Mouse (Mus musculus): ENCODE data around the gene Tectb. TPM values are rescaled to one million over a fixed set of nuclear protein-coding genes. Genes with fewer than 3 reads are reported as not detected.
"Not testable (repeated sequence)": the region's sequence is repeated elsewhere in the genome, so short reads cannot be mapped to it uniquely, and the experiment has no call there.

Gene Tectb
- polyA plus RNA-seq, 1 experiment from 2014 or later: not detected

- 86% methylated on average over 9 of the region's 9 CpGs for WGBS
- Histone ChIP-seq H3K4me1 (peaks cover 34% of the 10 kb centered on the region), H3K27ac (0 out of 2 replicates have a peak overlapping the region, but pooled peaks have one; percentile 26)
Observed at GRCm38 (mm10) chr19:55147568-55147967, 33.0 kb upstream of the Tectb start.

GRCm38 (mm10) chr19:55148109-55148508 is 32.4 kb upstream of the Tectb start:
- 88% methylated on average over 6 of the region's 6 CpGs for WGBS
- Histone ChIP-seq H3K9me3 (no peaks in the 10 kb centered on the region), H3K27me3 (ENCODE audit: poor library complexity, severe bottlenecking) (no peaks in the 10 kb centered on the region), H3K4me3 (no peak overlapping the region), H3K27ac (0 out of 2 replicates have a peak overlapping the region, but pooled peaks have one; percentile 26), H3K4me1 (peaks cover 28% of the 10 kb centered on the region), H3K36me3 (replicated peaks) (no peaks in the 10 kb centered on the region)
- DNase-seq (ENCODE audit: extremely low spot score, low spot score): no peak

More at GRCm38 (mm10) chr19:55147568-55147967, 33.0 kb upstream of the Tectb start:
- no peak for DNase-seq (ENCODE audit: extremely low spot score, low spot score)
- Histone ChIP-seq H3K36me3 (replicated peaks) (no peaks in the 10 kb centered on the region), H3K4me3 (no peak overlapping the region), H3K27me3 (ENCODE audit: poor library complexity, severe bottlenecking) (no peaks in the 10 kb centered on the region), H3K9me3 (no peaks in the 10 kb centered on the region)

- Histone ChIP-seq H3K4me1 (peaks cover 13% of the 10 kb centered on the region), H3K27ac (no peak overlapping the region), H3K27me3 (ENCODE audit: poor library complexity, severe bottlenecking) (no peaks in the 10 kb centered on the region), H3K36me3 (replicated peaks) (no peaks in the 10 kb centered on the region), H3K9me3 (no peaks in the 10 kb centered on the region), H3K4me3 (no peak overlapping the region)
- WGBS: 73% methylated on average over 6 of the region's 6 CpGs
- DNase-seq (ENCODE audit: extremely low spot score, low spot score): no peak
Observed at GRCm38 (mm10) chr19:55149646-55150045, 30.9 kb upstream of the Tectb start.

DNA sequence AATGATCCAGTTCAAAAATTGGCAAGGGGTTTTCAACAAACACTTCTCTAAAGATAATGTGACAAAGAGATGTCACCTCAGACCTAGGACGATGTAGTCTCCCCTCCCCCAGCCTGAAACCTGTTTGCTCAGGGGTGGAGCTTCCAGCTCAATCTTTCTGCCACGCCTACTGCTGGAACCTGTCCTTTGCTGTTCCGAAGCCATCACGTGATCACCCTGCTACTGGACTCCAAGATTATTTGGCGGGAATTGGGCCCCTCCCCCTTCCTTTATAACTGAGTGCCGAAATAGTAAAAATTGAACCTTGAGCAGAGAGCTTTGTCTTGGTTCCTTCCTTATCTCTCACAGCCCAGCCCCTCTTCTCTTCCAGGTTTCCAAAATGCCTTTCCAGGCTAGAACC is 28.3 kb upstream of the Tectb start:
- not testable (repeated sequence) for H3K27ac ChIP-seq; H3K4me3 ChIP-seq; H3K36me3 ChIP-seq (replicated peaks); H3K4me1 ChIP-seq; H3K27me3 ChIP-seq (ENCODE audit: poor library complexity, severe bottlenecking); DNase-seq (ENCODE audit: extremely low spot score, low spot score); H3K9me3 ChIP-seq
- whole genome bisulfite sequencing: 83% methylated on average over 6 of the region's 6 CpGs

GRCm38 (mm10) chr19:55152983-55153382 is 27.6 kb upstream of the Tectb start:
- no peaks in the 10 kb centered on the region for H3K9me3 ChIP-seq
- no peaks in the 10 kb centered on the region for H3K4me1 ChIP-seq
- 90% methylated on average over 6 of the region's 6 CpGs for WGBS
- no peak overlapping the region for H3K4me3 ChIP-seq
- H3K36me3 ChIP-seq (replicated peaks): no peaks in the 10 kb centered on the region
- DNase-seq (ENCODE audit: extremely low spot score, low spot score): no peak
- H3K27me3 ChIP-seq (ENCODE audit: poor library complexity, severe bottlenecking): no peaks in the 10 kb centered on the region
- no peak overlapping the region for H3K27ac ChIP-seq

- Histone ChIP-seq H3K4me3 (no peak overlapping the region), H3K36me3 (replicated peaks) (no peaks in the 10 kb centered on the region), H3K27me3 (ENCODE audit: poor library complexity, severe bottlenecking) (no peaks in the 10 kb centered on the region), H3K9me3 (no peaks in the 10 kb centered on the region), H3K4me1 (no peaks in the 10 kb centered on the region), H3K27ac (no peak overlapping the region)
- no peak for DNase-seq (ENCODE audit: extremely low spot score, low spot score)
- 90% methylated on average over 7 of the region's 7 CpGs for WGBS
Observed at GRCm38 (mm10) chr19:55157029-55157428, 23.5 kb upstream of the Tectb start.

- no peaks in the 10 kb centered on the region for H3K9me3 ChIP-seq
- H3K27me3 ChIP-seq (ENCODE audit: poor library complexity, severe bottlenecking): no peaks in the 10 kb centered on the region
- H3K36me3 ChIP-seq (replicated peaks): no peaks in the 10 kb centered on the region
- no peaks in the 10 kb centered on the region for H3K4me1 ChIP-seq
- H3K27ac ChIP-seq: no peak overlapping the region
- no peak for DNase-seq (ENCODE audit: extremely low spot score, low spot score)
- 70% methylated on average over 8 of the region's 8 CpGs for WGBS
- no peak overlapping the region for H3K4me3 ChIP-seq
Observed at GRCm38 (mm10) chr19:55158606-55159005, 21.9 kb upstream of the Tectb start.

- no peaks in the 10 kb centered on the region for H3K27me3 ChIP-seq (ENCODE audit: poor library complexity, severe bottlenecking)
- no peaks in the 10 kb centered on the region for H3K9me3 ChIP-seq
- WGBS: 87% methylated on average over 6 of the region's 6 CpGs
- DNase-seq (ENCODE audit: extremely low spot score, low spot score): no peak
- H3K36me3 ChIP-seq (replicated peaks): no peaks in the 10 kb centered on the region
- H3K4me3 ChIP-seq: no peak overlapping the region
- H3K27ac ChIP-seq: no peak overlapping the region
- H3K4me1 ChIP-seq: no peaks in the 10 kb centered on the region
Observed at GRCm38 (mm10) chr19:55159826-55160225, 20.7 kb upstream of the Tectb start.

DNA sequence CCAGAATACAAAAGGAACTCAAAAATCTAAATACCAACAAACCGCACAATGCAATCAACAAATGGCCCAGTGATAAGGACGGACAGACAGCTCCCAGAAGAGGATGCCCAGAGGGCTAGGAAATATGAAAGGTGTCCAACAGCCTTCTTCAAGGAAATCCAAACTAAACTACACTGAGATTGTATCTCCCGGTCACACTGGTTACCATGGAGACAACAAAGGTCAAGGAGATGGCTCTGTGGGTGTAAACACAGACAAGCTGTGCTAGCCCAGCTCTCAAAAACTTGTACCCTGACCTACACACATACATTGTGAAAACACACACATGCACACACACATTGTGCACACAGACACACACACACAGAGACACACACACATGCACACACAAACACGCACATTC is 18.3 kb upstream of the Tectb start:
- Histone ChIP-seq H3K27ac (no peak overlapping the region), H3K4me3 (no peak overlapping the region), H3K36me3 (replicated peaks) (no peaks in the 10 kb centered on the region), H3K27me3 (ENCODE audit: poor library complexity, severe bottlenecking) (no peaks in the 10 kb centered on the region), H3K9me3 (no peaks in the 10 kb centered on the region), H3K4me1 (no peaks in the 10 kb centered on the region)
- 89% methylated on average over 4 of the region's 4 CpGs for WGBS
- DNase-seq (ENCODE audit: extremely low spot score, low spot score): no peak

GRCm38 (mm10) chr19:55164162-55164561 is 16.4 kb upstream of the Tectb start:
- Histone ChIP-seq H3K27me3 (ENCODE audit: poor library complexity, severe bottlenecking) (no peaks in the 10 kb centered on the region), H3K36me3 (replicated peaks) (no peaks in the 10 kb centered on the region), H3K9me3 (peaks cover 2% of the 10 kb centered on the region), H3K4me3 (no peak overlapping the region), H3K4me1 (no peaks in the 10 kb centered on the region), H3K27ac (no peak overlapping the region)
- 84% methylated on average over 1 of the region's 1 CpGs for WGBS
- no peak for DNase-seq (ENCODE audit: extremely low spot score, low spot score)

DNA sequence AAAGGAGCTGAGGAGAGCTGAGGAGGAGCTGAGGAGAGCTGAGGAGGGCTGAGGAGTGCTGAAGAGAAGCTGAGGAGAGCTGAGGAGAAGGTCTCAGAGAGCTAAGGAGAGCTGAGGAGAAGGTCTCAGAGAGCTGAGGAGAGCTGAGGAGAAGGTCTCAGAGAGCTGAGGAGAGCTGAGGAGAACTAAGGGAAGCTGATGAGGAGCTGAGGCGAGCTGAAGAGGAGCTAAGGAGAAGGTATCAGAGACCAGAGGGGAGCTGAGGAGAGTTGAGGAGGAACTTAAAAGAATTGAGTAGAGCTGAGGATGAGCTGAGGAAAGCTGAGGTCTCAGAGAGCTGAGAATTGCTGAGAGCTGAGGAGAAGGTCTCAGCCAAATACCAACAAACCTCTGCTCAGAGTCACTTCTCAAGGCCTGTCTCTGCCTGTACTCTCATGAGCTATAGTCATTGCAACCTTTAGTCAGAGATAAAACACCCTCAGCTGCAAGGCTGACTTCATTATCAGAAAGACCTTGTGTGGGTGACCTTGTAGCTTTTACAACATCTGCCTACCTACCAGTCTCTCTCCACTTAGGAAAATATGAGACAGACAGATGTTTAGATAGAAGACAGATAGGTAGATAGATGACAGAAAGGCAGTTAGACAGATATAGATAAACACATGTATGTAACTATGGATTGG is 15.2 kb upstream of the Tectb start:
- Histone ChIP-seq H3K27me3 (ENCODE audit: poor library complexity, severe bottlenecking) (no peaks in the 10 kb centered on the region), H3K27ac (no peak overlapping the region), H3K4me1 (no peaks in the 10 kb centered on the region), H3K9me3 (peaks cover 14% of the 10 kb centered on the region), H3K4me3 (no peak overlapping the region), H3K36me3 (replicated peaks) (no peaks in the 10 kb centered on the region)
- WGBS: 70% methylated on average over 1 of the region's 1 CpGs
- DNase-seq (ENCODE audit: extremely low spot score, low spot score): no peak

DNA sequence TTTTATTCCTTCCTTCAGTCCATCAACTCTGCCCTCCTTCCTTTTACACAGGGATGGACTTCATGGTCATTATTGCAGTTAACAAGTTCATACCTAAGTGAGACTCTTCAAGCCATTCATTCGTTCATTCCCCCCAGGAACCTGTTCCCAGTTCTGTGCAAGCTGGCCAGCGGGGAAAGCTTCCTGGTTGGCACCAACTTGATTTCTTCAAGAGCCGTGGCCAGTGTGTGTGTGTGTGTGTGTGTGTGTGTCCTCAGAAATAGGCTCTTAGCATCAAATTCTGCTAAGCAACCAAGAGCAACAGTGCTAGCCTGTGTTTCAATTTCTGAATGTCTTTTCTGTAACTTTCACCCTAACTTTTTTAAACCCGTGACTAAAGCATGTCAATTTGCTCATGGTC is 14.6 kb upstream of the Tectb start:
- peaks cover 16% of the 10 kb centered on the region for H3K9me3 ChIP-seq
- no peak overlapping the region for H3K27ac ChIP-seq
- WGBS: 86% methylated on average over 4 of the region's 4 CpGs
- DNase-seq (ENCODE audit: extremely low spot score, low spot score): no peak
- H3K36me3 ChIP-seq (replicated peaks): no peaks in the 10 kb centered on the region
- no peak overlapping the region for H3K4me3 ChIP-seq
- H3K27me3 ChIP-seq (ENCODE audit: poor library complexity, severe bottlenecking): no peaks in the 10 kb centered on the region
- no peaks in the 10 kb centered on the region for H3K4me1 ChIP-seq

- H3K4me1 ChIP-seq: no peaks in the 10 kb centered on the region
- 85% methylated on average over 2 of the region's 2 CpGs for WGBS
- H3K27me3 ChIP-seq (ENCODE audit: poor library complexity, severe bottlenecking): no peaks in the 10 kb centered on the region
- H3K27ac ChIP-seq: no peak overlapping the region
- no peak overlapping the region for H3K4me3 ChIP-seq
- peaks cover 16% of the 10 kb centered on the region for H3K9me3 ChIP-seq
- H3K36me3 ChIP-seq (replicated peaks): no peaks in the 10 kb centered on the region
- DNase-seq (ENCODE audit: extremely low spot score, low spot score): no peak
Observed at GRCm38 (mm10) chr19:55166741-55167140, 13.8 kb upstream of the Tectb start.

DNA sequence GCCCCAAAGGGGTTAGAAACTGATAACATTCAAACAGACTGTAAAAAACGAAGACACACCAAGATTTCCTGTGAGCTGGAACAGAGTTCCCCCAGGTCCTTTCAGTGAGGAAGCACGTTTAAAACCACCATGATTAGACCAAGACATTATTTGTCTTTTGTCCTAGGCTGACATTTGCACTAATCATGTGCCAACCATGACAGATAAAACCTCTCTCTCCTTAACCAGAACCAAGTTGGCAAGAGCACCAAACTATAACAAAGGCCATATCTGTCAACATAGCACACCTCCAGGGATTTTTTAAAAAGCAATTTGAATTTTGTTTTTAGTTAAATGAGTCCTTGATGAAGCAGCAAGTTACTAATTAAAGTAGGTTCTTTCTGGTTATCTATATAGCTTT is 12.8 kb upstream of the Tectb start:
- Histone ChIP-seq H3K4me3 (no peak overlapping the region), H3K36me3 (replicated peaks) (no peaks in the 10 kb centered on the region), H3K27ac (no peak overlapping the region), H3K9me3 (peaks cover 16% of the 10 kb centered on the region), H3K4me1 (no peaks in the 10 kb centered on the region), H3K27me3 (ENCODE audit: poor library complexity, severe bottlenecking) (no peaks in the 10 kb centered on the region)
- DNase-seq (ENCODE audit: extremely low spot score, low spot score): no peak
- WGBS: 81% methylated on average over 2 of the region's 2 CpGs
